Mouse (Mus musculus): ENCODE results near the gene Arid1b.

DNA sequence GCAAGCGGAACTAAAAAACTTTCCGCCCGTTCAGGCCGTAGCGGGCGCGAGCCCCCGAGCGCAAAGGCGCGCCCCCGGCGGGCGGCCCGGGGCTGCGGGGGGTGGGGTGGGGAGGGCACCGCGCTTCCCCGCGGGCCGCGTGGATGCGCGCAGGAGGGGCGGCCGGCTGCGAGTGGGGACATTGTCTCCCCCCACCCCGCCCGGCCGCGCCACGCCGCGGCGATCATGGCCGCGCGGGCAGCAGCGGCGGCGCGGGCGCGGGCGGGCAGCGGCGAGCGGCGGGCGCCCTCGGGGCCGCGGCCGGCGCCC is 326 bp downstream of the Arid1b start:
- no peak for TF ChIP-seq POLR2A (IDR thresholded peaks at IDR 0.05; ENCODE audit: control insufficient read depth, extremely low read depth, insufficient read depth, low read length, poor library complexity)
- no peak for TF ChIP-seq CTCF (IDR thresholded peaks at IDR 0.05; ENCODE audit: borderline replicate concordance, control insufficient read depth, extremely low read depth, insufficient read depth, low read length, poor library complexity)
